Mouse (Mus musculus) thymus, adult 18-20 months (tissue): ENCODE results near the gene Gon4l.
A peak's percentile ranks its signal among the peaks of the same experiment; 100 is the strongest.

Experiments
- DNase-seq, 2 experiments: peaks; one replicate each; pipeline ENCODE4 v3.0.0; 2022; ENCODE audit warnings: mixed read lengths in 2 of 2

The Gon4l gene

DNA sequence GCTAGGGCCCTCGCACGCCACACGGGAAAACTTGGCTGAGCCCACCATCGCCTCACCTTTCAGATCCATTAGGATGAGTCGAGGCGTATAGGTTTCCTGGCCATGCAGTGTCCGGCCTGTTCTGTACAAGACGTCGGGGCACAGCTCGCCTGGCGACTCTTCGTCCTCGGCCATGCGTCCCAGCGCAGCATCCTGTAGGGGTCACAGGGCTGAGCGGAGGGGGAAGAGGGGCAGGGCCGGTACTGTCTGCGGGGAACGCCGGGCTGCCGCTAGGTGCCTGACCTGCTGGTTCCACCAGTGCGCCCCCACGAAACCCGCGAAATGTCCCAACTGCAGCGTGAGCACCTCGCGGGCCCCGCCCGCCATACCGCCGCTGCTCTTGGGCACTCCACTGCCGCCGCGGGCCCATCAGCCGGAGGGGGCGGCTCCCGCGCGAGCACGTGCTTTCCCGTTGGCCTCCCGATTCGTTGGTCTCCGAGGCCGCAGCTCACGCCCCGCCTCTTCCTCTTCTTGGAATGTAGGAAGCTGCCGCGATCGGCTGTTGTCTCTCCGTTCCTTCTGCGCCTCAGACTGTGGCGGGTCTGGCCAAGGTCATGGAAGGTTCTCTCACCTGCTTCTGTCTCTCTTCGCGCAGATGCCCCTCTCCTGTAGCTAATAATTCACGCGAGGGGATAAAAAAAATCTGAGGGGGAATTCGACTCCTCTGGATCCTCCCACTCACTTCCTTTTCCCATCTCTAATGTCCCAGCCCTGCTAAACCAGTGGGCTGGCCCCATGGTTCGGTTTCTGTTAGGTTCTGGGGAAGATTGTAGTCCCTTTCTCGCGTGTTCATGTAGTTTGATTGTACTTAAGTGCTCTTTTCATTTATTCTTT is 78.7 kb downstream of the Gon4l start, which contains the start of gene Msto1:
Gene Msto1 (minus strand): TSS at position 489 of the 873 bp plus-strand sequence.
- DNase-seq = peak; percentile 91 to 93

DNA sequence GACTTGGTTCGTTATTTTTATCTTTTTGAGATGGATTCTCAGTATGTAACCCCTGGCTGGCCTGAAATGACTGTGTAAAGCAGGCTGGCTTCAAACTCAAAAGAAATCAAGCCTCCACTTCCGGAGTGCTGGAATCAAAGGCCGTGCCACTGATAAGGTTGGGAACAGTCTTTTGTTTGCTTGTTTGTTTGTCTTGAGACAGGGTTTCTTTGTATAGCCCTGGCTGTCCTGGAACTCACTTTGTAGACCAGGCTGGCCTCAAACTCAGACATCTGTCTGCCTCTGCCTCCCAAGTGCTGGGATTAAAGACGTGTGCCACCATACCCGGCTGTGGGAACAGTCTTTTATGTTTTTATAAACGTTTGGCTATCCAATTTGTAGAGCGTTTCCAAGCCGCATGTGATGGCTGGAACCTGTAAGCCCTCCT is 79.4 kb downstream of the Gon4l start:
- no peak for DNase-seq

DNA sequence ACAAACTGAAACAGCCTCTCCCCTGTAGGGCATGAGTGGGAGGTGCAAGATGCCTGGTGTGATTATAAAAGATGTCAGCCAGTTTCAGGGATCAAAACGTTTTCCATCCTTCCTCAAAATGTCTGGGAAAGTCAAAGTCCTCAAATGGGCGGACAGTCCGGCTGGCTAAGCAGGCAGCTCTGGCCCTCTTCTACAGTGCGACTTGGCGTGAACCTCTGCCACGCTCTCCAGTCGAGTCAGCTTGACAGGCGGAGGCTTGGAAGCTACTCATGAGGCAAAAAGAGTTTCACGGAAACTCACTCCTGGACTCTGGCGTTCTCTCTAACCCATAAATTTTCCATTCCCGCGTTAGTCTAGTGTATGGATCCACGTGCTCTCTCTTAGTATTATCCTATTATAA is 84.0 kb downstream of the Gon4l start:
- DNase-seq = no peak

DNA sequence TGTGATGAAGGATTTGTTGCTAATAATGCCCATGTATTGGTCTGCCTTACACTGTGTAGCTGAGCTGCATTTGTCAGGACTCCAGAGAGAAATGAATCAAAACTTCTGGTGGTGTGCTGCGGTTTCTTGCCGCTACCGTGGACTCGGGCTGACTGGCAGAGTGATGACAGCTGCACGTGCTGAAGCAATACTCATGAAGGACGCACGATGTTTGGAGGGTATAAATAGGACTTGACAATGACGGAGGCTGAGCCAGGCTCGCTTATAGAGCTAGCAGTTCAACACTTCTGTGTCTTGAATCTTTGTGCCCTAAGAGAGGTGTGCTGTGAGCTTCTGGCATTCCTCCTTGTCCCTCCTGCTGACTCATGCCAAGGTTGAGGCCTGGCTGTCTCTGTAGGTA is 86.4 kb downstream of the Gon4l start:
- DNase-seq = no peak

DNA sequence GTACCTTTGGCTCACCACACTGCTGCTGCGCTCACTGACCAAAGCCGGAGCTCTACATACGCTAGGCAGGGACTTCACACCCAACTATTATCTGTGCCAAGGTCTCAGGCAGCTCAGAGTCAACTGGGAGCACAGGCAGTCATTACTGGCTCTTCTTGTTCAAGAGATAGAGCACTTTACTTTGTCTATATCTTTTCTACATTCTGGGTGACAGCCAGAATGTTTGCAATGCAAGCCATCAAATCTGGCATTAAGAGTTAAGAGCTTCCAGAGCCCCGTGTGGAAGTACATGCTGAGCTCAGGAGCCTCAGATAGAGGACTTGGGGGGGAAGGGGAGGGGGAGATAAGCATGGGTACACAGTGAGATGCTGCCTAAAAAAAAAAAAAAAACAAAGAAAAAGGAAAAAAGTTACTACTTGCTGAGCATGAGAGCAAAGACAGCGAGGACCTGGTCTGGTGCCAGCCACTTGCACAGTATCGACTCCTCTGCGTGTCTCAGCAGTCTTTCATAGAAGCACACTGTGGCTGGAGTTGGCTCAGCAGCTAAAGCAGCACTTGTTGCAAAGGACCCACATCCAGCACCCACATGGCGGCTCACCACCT is 89.1 kb downstream of the Gon4l start:
- no peak for DNase-seq

DNA sequence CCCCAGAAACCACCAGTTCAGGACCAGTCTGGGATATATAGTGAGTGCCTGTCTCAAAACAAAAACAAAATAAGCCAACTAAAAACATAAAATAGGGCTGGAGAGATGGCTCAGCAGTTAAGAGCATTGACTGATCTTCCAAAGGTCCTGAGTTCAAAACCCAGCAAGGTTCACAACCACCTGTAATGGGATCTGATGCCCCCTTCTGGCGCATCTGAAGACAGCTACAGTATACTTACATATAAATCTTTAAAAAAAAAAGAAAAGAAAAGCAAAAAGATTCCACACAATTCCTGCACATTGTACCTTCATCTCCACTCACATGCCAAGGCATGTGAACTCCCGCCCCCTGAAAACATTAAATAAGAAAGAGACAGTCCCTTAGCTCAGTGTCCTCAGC is 90.6 kb downstream of the Gon4l start:
- DNase-seq = no peak

DNA sequence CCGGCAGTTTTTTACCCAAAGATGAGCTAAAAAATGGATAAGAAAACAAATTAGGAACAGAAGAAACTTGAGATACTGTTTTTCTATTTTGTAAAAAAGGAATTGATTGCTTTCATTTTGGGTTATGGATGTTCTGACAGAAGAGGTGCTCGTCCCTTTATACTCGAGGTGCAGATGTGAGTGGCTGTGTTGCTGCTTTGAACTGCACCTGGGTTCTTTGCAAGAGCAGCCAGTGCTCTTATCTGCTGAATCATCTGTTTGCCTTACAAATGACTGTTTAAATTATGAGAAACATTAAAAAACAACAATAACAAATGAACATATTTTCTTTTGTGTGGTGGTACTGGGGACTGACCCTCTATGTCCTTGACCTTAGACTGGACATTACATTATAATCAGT is 94.5 kb downstream of the Gon4l start:
- DNase-seq = no peak

DNA sequence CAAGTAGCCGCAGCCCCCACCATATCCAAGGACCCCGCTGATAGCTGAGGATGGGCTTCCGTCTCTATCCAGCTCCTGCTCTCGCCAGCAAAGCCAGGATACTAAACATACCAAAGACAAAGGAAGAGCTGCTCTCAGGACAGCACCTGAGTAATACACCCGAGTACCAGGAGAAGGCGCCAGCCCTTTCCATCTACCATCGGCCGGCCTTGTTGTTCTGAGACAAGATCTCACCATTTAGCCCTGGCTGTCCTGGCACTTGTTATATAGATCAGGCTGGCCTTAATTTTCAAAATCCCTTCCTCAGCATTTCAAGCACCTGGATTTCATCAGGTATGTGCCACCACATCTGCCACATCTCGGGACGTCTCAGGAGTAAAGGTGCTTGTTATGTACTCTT is 104.0 kb downstream of the Gon4l start:
- DNase-seq = no peak

DNA sequence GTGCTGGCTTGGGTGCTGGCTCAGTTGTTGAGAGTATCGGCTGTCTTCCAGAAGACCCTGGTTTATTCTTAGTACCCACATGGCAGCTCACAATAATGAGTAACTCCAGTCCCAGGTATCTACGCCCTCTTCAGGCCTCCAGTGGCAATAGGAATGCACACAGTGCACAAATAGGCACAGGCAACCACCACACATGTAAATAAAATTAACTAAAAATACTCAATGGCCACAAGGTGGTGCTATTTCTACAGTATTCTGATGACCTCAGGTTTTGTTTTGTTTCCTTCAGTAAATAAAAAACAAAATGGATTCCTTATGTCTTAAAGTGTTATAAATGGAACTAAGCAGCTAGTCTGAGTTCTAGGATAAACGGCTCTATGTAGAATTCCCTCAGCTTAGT is 104.7 kb downstream of the Gon4l start:
- no peak for DNase-seq

DNA sequence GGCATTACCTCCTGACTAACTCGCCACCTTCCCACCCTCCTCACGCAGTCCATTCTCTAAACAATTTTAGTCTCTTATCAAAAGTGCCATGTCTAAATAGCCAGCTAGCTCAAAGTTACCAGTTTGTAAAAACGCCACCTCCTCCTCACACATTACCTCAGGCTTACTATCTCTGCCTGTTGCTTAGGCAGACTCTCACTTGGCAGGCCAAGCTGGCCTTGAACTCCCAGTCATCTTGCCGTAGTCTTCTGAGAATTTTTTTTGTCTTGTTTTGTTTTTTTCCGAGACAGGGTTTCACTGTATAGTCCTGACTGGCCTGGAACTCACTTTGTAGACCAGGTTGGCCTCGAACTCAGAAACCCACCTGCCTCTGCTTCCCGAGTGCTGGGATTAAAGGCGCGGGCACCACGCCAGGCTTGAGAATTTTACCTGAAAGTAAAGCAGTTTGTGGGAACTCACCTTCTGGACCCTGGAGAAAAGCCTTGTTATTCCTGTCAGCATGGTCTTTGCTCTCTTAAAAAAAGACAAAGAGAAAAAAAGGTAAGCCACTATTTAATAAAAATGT is 107.4 kb downstream of the Gon4l start:
- DNase-seq = no peak

DNA sequence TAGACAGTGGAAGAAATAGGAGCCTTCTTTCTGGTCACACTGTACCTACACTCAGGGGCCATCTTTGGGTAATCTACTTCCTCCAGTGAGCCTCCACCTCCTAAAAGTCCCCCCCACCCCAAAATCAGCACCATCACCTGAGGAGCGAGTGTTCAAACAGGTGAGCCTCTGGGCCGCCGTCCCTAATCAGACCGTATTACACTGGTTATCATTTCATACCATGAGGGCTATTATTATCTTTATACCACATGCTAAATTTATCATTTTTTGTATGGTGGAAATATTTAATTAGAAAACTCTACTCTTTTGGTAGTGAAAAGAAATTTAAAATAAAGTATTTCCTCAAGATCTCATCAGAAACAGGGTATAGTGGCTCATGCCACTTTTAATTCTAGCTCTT is 109.1 kb downstream of the Gon4l start:
- no peak for DNase-seq

DNA sequence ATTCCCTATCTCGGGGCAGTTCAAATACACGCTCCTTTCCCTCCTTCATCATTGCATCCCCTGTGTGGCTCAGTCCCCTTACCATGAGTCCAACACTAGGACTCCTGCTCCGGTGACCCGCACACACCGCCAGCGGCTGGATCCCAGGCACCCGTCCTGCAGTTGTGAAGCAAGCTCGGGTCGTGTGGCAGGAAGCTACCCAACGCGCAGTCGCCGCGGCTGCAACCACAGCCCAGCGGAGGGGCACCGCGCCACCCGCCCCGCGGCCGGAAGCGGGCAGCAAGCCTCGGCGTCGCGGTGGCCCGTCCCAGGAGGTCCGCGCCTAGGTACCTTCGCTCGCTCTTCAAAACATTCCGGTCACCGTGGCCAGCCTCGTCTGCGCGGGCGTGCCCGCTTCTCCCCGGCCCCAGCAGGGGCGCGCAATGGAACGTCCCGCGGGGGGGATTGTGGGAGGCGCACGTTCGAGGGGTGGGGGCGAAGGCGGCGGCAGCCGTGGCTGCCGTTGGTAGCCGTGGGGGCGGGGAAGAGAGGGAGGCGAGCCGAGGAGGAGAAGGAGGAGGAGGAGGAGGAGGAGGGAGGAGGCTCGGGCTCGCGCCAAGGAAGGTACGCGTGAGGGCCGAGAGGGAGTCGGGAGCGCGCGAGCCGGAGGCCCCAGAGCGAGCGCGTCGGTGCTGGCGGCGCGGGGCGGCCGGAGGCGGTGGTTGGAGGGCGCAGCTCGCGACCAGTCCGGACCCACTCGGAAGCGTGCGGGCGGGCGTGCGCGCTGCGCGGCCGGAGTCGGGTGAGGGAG is 115.0 kb downstream of the Gon4l start:
- peak; percentile 86 to 88 for DNase-seq

DNA sequence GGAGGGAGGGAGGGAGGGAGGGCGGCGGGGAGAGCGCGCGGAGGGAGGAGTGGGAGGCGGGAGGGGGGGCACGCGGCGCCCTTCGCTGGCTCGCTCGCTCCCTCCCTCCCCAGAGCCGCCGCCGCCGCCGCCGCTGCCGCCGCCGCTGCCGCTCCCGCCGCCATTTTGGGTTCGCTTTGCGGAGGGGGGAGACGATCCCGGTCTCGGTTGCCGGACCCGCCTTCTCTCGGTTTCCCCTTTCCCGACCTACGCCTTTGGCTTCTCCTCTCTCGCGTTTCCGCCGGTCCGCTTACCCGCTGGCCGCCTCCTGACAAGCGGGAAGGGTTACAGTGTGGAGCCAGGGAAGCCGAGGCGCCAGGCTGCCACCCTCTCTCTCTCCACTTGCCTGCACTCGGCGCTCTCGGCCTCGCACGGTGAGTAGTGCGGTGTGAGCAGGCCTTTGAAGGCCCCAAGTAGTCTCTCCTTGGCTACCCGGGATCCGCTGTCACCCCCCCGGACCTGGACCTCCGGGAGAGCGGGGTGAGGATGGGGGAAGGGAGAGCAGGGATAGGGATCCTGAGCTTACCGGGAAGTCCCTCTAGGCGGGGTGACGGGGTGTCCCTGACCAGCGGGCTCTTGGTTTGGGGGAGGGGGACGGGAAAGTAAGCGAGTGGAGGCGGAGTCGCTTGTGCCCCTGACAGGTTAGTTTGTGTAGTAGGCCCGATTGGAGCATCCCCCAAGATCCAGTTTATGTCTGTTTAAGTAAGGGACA is 115.7 kb downstream of the Gon4l start, which contains the start of the genes Ash1l and Dap3:
Gene Ash1l (plus strand): TSS at position 47 of the 751 bp plus-strand sequence.
Gene Dap3 (minus strand): TSS at position 606 of the 751 bp plus-strand sequence.
- peak; percentile 65 to 76 for DNase-seq

DNA sequence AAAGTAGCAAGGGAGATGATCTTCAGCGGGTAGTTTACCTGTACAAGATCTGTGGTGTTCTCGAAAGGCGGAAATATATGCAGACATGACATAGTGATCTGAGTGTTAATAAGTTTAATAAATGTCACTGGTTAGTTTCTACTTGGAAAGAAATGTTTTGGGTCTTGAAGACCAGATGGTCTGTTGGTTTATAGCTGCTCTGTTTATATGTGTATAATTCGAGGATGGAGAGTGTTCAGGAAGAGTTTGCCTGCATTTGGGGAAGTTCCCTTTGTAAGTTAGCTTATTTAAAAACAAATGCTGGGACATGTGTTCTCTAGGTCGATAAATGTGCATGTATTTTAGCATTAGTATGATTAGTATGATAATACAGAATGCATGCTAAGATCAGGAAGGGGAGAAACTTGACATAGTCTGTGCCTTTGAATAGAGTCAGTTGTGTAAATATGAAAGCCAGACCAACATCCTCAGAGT is 116.3 kb downstream of the Gon4l start:
- no peak for DNase-seq

DNA sequence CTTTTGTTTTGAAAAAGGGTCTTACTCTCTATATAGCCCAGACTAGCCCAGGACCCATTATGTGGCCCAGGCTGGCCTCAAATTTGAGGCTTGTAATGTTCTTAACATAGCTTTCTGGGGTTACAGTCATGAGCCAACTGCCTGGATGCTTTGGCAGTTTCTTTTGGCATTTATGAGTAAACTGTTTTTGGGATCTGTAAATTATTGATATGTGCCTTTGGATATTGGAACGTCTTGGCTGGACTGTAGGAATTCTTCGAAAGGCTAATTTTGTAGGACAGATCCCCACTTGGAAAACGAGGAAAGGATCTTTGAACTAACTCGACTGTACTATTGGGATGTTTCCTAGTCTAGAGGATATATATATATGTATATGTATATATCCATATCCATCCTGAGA is 118.2 kb downstream of the Gon4l start:
- DNase-seq = no peak

DNA sequence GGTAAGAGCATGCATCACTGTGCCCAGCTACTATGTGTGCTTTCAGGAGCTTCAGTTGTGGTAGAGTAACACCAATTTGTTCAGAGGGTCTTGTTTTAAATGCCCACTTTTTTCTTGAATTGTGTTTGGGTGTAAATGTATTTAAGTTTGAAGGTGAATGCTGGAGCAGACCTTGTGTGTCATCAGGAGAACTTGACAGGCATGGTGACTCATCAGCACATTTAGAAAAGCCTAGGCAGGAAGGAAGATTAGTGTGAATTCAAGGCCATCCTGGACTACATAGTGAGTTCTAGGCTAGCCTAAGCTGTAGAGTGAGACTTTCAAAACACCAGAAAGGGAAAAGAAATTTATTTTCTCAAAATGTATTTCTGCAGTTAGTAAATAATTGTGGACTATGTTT is 118.7 kb downstream of the Gon4l start:
- DNase-seq = no peak
